Mouse (Mus musculus) forebrain, embryonic 10.5 days (tissue): ENCODE data around the gene Klf3. TPM values are rescaled to one million over a fixed set of nuclear protein-coding genes. Genes with fewer than 3 reads are reported as not detected.

ENCODE experiments used
- DNase-seq: peaks from one replicate; pipeline ENCODE4 v3.0.0-alpha.2; 2017; ENCODE audit warnings: low spot score; ENCODE audit errors: extremely low spot score
- H3K27ac ChIP-seq: fragments of 300-500 bp; sonication (generic); 2 replicates; pipeline ENCODE4 v1.5.1; 2016; ENCODE audit warnings: mild to moderate bottlenecking
- H3K27me3 ChIP-seq: fragments of 300-500 bp; sonication (generic); 2 replicates; pipeline ENCODE4 v1.6.1; 2016; ENCODE audit warnings: mild to moderate bottlenecking; ENCODE audit not compliant: poor library complexity, severe bottlenecking
- H3K36me3 ChIP-seq: fragments of 300-500 bp; sonication (generic); replicated peaks from 2 replicates; pipeline ENCODE4 v1.6.1; 2016; ENCODE audit warnings: mild to moderate bottlenecking, moderate library complexity
- H3K4me1 ChIP-seq: fragments of 300-500 bp; sonication (generic); 2 replicates; pipeline ENCODE4 v1.6.1; 2016
- H3K4me3 ChIP-seq: fragments of 300-500 bp; sonication (generic); 2 replicates; pipeline ENCODE4 v1.5.1; 2016; ENCODE audit warnings: mild to moderate bottlenecking, moderate library complexity
- H3K9me3 ChIP-seq: fragments of 300-500 bp; sonication (generic); 2 replicates; pipeline ENCODE4 v1.6.1; 2016; ENCODE audit warnings: mild to moderate bottlenecking, moderate library complexity
- WGBS: fragments of 180-500 bp; shearing (Covaris S2); methylation state at CpG from one replicate; pipeline ENCODE4 v1.1.7; 2016; 5-methylcytosine and 5-hydroxymethylcytosine counted together
- polyA plus RNA-seq: library from polyadenylated mRNA; unstranded; fragments of >200 nt; fragmentation: Nextera tagmentation; extraction: Ambion mirVana; gene quantifications from 2 replicates; pipeline ENCODE4 v1.2.1, GENCODE M21; 2016

The Klf3 gene
- polyA plus RNA-seq, 1 experiment from 2014 or later: 43.0 TPM

- Histone ChIP-seq H3K4me3 (peak overlapping the region; percentile 93), H3K27ac (peak overlapping the region; percentile 99), H3K9me3 (peaks cover 6% of the 10 kb centered on the region; the same call in 1 of the 2 replicates), H3K4me1 (peaks cover 70% of the 10 kb centered on the region), H3K36me3 (peaks cover 18% of the 10 kb centered on the region), H3K27me3 (no peaks in the 10 kb centered on the region)
- peak; percentile 73 for DNase-seq
- under 1% methylated on average over 68 of the region's 69 CpGs for WGBS
Observed at GRCm38 (mm10) chr5:64803720-64804462, 703 bp downstream of the Klf3 start.

GRCm38 (mm10) chr5:64805131-64805872 lies 2.1 kb downstream of the Klf3 start:
- no peaks in the 10 kb centered on the region; the same call in 1 of the 2 replicates for H3K9me3 ChIP-seq
- H3K4me1 ChIP-seq: peaks cover 84% of the 10 kb centered on the region
- peak overlapping the region; percentile 99 for H3K27ac ChIP-seq
- 8% methylated on average over 7 of the region's 7 CpGs for WGBS
- peak overlapping the region; percentile 93 for H3K4me3 ChIP-seq
- H3K36me3 ChIP-seq: peaks cover 27% of the 10 kb centered on the region
- no peaks in the 10 kb centered on the region for H3K27me3 ChIP-seq
- no peak for DNase-seq

GRCm38 (mm10) chr5:64805873-64806505 lies 2.8 kb downstream of the Klf3 start:
- Histone ChIP-seq H3K27me3 (no peaks in the 10 kb centered on the region), H3K9me3 (no peaks in the 10 kb centered on the region; the same call in 1 of the 2 replicates), H3K36me3 (peaks cover 22% of the 10 kb centered on the region), H3K4me3 (peak overlapping the region; percentile 93), H3K4me1 (peaks cover 90% of the 10 kb centered on the region), H3K27ac (peak overlapping the region; percentile 99)
- WGBS: under 1% methylated on average over 7 of the region's 7 CpGs
- DNase-seq: peak; percentile 73

GRCm38 (mm10) chr5:64806600-64806999 lies 3.4 kb downstream of the Klf3 start:
- H3K9me3 ChIP-seq: no peaks in the 10 kb centered on the region; the same call in 1 of the 2 replicates
- H3K27me3 ChIP-seq: no peaks in the 10 kb centered on the region
- peaks cover 20% of the 10 kb centered on the region for H3K36me3 ChIP-seq
- 24% methylated on average over 2 of the region's 2 CpGs for WGBS
- H3K4me3 ChIP-seq: peak overlapping the region; percentile 93
- H3K4me1 ChIP-seq: peaks cover 90% of the 10 kb centered on the region
- H3K27ac ChIP-seq: peak overlapping the region; percentile 99
- no peak for DNase-seq

- Histone ChIP-seq H3K27me3 (no peaks in the 10 kb centered on the region), H3K27ac (peak overlapping the region; percentile 99), H3K36me3 (peaks cover 20% of the 10 kb centered on the region), H3K4me1 (peaks cover 90% of the 10 kb centered on the region), H3K4me3 (peak overlapping the region; percentile 93; the same call in 1 of the 2 replicates), H3K9me3 (no peaks in the 10 kb centered on the region; the same call in 1 of the 2 replicates)
- WGBS: 79% methylated on average over 3 of the region's 3 CpGs
- DNase-seq: no peak
Observed at GRCm38 (mm10) chr5:64807159-64807558, 4.0 kb downstream of the Klf3 start.

GRCm38 (mm10) chr5:64807603-64808002 lies 4.4 kb downstream of the Klf3 start:
- H3K4me1 ChIP-seq: peaks cover 90% of the 10 kb centered on the region
- peaks cover 20% of the 10 kb centered on the region for H3K36me3 ChIP-seq
- peak overlapping the region; percentile 27; the same call in 1 of the 2 replicates for H3K4me3 ChIP-seq
- no peak for DNase-seq
- WGBS: 72% methylated on average over 4 of the region's 4 CpGs
- peak overlapping the region; percentile 99 for H3K27ac ChIP-seq
- H3K9me3 ChIP-seq: no peaks in the 10 kb centered on the region; the same call in 1 of the 2 replicates
- H3K27me3 ChIP-seq: no peaks in the 10 kb centered on the region

- DNase-seq: no peak
- WGBS: 59% methylated on average over 24 of the region's 24 CpGs
- Histone ChIP-seq H3K27me3 (no peaks in the 10 kb centered on the region), H3K27ac (peak overlapping the region; percentile 99), H3K36me3 (peaks cover 20% of the 10 kb centered on the region), H3K9me3 (no peaks in the 10 kb centered on the region; the same call in 1 of the 2 replicates), H3K4me3 (peak overlapping the region; percentile 27; the same call in 1 of the 2 replicates), H3K4me1 (peaks cover 92% of the 10 kb centered on the region)
Observed at GRCm38 (mm10) chr5:64808106-64809010, 5.2 kb downstream of the Klf3 start.

GRCm38 (mm10) chr5:64809257-64809656 lies 6.1 kb downstream of the Klf3 start:
- DNase-seq: no peak
- peak overlapping the region; percentile 99 for H3K27ac ChIP-seq
- H3K9me3 ChIP-seq: no peaks in the 10 kb centered on the region; the same call in 1 of the 2 replicates
- peaks cover 20% of the 10 kb centered on the region for H3K36me3 ChIP-seq
- no peak overlapping the region for H3K4me3 ChIP-seq
- H3K27me3 ChIP-seq: no peaks in the 10 kb centered on the region
- WGBS: 87% methylated on average over 7 of the region's 7 CpGs
- H3K4me1 ChIP-seq: peaks cover 98% of the 10 kb centered on the region

GRCm38 (mm10) chr5:64809864-64810263 lies 6.7 kb downstream of the Klf3 start:
- Histone ChIP-seq H3K27ac (peak overlapping the region; percentile 88), H3K9me3 (no peaks in the 10 kb centered on the region; the same call in 1 of the 2 replicates), H3K4me3 (no peak overlapping the region), H3K27me3 (no peaks in the 10 kb centered on the region), H3K4me1 (peaks cover 93% of the 10 kb centered on the region), H3K36me3 (peaks cover 23% of the 10 kb centered on the region)
- no peak for DNase-seq
- WGBS: 91% methylated on average over 11 of the region's 11 CpGs

- WGBS: under 1% methylated on average over 9 of the region's 9 CpGs
- H3K27ac ChIP-seq: peak overlapping the region; percentile 88
- H3K4me1 ChIP-seq: peaks cover 87% of the 10 kb centered on the region
- no peaks in the 10 kb centered on the region for H3K27me3 ChIP-seq
- no peaks in the 10 kb centered on the region; the same call in 1 of the 2 replicates for H3K9me3 ChIP-seq
- peak overlapping the region; percentile 42 for H3K4me3 ChIP-seq
- peak; percentile 77 for DNase-seq
- H3K36me3 ChIP-seq: peaks cover 33% of the 10 kb centered on the region
Observed at GRCm38 (mm10) chr5:64810860-64811499, 7.8 kb downstream of the Klf3 start.

- H3K9me3 ChIP-seq: no peaks in the 10 kb centered on the region; the same call in 1 of the 2 replicates
- WGBS: 3% methylated on average over 14 of the region's 14 CpGs
- peak overlapping the region; percentile 88 for H3K27ac ChIP-seq
- no peaks in the 10 kb centered on the region for H3K27me3 ChIP-seq
- peaks cover 39% of the 10 kb centered on the region for H3K36me3 ChIP-seq
- DNase-seq: peak; percentile 49
- peaks cover 81% of the 10 kb centered on the region for H3K4me1 ChIP-seq
- peak overlapping the region; percentile 42 for H3K4me3 ChIP-seq
Observed at GRCm38 (mm10) chr5:64811500-64812123, 8.4 kb downstream of the Klf3 start.
